Mouse (Mus musculus): ENCODE measurements around the gene Wfdc5.

DNA sequence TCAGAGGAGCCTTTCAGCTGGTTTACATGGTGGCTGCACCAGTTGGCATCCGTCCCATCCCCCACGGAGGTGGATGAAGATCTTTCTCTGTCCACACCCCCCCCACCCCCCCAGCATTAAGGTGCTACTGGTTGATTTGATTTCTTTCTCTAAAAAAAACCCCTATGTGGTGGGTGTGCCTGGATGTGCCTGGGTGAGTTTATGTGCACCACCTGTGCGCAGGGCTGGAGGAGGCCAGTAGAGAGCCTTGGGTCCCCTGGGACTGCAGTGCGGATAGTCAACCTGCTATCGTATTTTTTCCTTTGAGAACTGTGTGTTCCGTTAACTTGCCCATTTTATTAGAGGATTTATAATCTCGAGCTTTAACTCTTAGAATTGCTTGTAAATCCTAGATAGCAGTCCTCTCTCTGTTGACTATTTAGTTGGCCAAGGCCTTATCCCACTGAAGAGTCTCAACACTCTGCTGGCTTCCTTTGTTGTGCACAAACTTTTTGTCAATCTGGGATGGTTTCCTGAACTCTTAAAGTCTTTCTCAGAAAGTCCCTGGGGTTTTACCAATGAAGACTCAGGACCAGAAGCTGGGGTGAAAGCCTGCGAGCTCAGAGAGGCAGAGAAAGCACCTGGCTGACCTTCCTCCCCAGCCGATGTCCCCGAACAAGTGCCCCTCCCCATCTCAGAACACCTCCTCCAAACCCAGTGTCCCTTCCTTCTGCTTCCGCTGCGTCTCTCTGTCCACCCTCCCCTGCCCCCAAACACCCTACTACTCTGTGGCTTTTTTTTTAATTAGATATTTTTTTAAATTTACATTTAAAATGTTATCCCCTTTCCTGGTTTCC is 53.7 kb downstream of the Wfdc5 start:
- TF ChIP-seq CTCF (conservative IDR thresholded peaks at IDR 0.05; ENCODE audit: insufficient read depth, insufficient read length, low read depth, low read length) (no peak), POLR2A (IDR thresholded peaks at IDR 0.05; ENCODE audit: low read depth, low read length) (no peak)
